In the genomic region with DNA sequence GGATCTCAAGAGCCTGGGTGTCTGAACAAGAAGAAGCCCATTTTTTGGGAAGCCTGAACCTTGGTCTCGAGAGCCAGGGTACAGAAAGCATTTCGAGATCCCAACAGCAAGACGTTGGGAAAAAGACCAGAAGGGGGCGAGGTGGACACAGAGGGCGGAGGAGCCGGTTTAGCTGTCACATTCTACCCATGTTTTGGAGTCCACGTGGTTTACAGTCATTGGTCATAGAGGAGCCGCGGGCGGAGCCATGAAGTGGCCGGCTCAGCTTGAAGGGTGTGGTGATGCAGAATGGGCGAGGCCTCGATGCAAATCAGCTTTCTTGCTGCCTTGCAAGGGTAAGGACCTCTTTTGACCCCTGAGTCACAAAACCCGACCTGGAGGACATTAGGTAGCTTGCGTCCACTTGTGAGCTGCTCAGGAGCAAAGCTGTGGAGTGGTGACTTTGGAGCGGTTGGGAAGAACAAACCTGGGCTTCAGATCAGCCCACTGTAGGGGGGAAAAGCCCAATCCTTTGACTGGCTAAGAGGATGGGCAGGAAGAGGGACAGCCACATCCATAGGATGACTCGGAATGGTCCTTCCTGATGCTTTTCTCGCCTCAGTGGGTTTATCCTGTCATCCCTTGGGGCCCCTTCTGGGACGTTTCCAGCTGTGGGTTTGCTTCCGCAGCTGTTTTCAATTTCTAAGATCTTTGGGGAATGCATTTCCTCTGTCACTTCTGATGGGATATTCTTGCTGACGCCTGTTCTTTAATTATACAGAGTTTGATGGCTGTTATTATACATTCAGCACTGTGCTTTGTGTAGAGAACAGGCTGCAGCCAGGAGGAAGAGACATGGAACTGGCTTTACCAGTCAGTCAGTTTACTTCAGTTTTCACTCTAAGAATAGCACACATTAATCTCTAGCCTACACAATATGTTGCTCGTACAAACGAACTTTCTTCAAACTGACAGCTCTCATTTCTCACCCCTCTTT, we compare ENCODE assay signal across 8 mouse cellular contexts. TPM values are rescaled to one million over a fixed set of nuclear protein-coding genes. Genes with fewer than 3 reads are reported as not detected.
DNase-seq lines count a peak whose midpoint lies in the region; ATAC-seq and TF ChIP-seq lines count a peak whose summit lies in the region.
"Had no signal": no experiment of that assay in that cellular context is flagged by ENCODE, and none has a peak within 500 bp of the region (broad histone marks: within the 10 kb centered on the region; RNA-seq: fewer than 3 reads in every experiment).

No protein-coding gene starts in this region.

- no peaks in the 10 kb centered on the region for H3K36me3 ChIP-seq in G1E (replicated peaks)
- no peaks in the 10 kb centered on the region for H3K36me3 ChIP-seq in forebrain, embryonic 15.5 days
- H3K36me3 ChIP-seq in hindbrain, embryonic 11.5 days (ENCODE audit: control insufficient read depth, insufficient read depth, low read length), result no peaks in the 10 kb centered on the region
- no peaks in the 10 kb centered on the region for H3K36me3 ChIP-seq in limb, embryonic 10.5 days
- H3K36me3 ChIP-seq in midbrain, embryonic 10.5 days, result no peaks in the 10 kb centered on the region
- H3K36me3 ChIP-seq in splenic B cell, adult 2 months (ENCODE audit: control insufficient read depth, insufficient read depth, low read length, poor library complexity, severe bottlenecking), result no peaks in the 10 kb centered on the region

- H3K4me1 ChIP-seq in G1E (ENCODE audit: insufficient read depth, low read depth, low read length), result peaks cover 5% of the 10 kb centered on the region
- H3K4me1 ChIP-seq in forebrain, embryonic 15.5 days, result peaks cover 16% of the 10 kb centered on the region
- no peaks in the 10 kb centered on the region for H3K4me1 ChIP-seq in hindbrain, embryonic 11.5 days (replicated peaks; ENCODE audit: control insufficient read depth, insufficient read depth, low read length)
- peaks cover 15% of the 10 kb centered on the region for H3K4me1 ChIP-seq in limb, embryonic 10.5 days
- H3K4me1 ChIP-seq in midbrain, embryonic 10.5 days, result peaks cover 24% of the 10 kb centered on the region

- 10% methylated on average over 23 of the region's 23 CpGs for WGBS in forebrain, embryonic 15.5 days
- 14% methylated on average over 23 of the region's 23 CpGs for WGBS in hindbrain, embryonic 11.5 days
- WGBS in limb, embryonic 10.5 days, result 10% methylated on average over 23 of the region's 23 CpGs
- 13% methylated on average over 23 of the region's 23 CpGs for WGBS in midbrain, embryonic 10.5 days

- H3K9me3 ChIP-seq in G1E (replicated peaks), result no peaks in the 10 kb centered on the region
- H3K9me3 ChIP-seq in forebrain, embryonic 15.5 days, result no peaks in the 10 kb centered on the region
- no peaks in the 10 kb centered on the region for H3K9me3 ChIP-seq in hindbrain, embryonic 11.5 days (ENCODE audit: control insufficient read depth, low read length)
- H3K9me3 ChIP-seq in limb, embryonic 10.5 days (replicated peaks), result no peaks in the 10 kb centered on the region
- no peaks in the 10 kb centered on the region for H3K9me3 ChIP-seq in midbrain, embryonic 10.5 days (replicated peaks)

- H3K9ac ChIP-seq in forebrain, embryonic 15.5 days (replicated peaks), result no peak overlapping the region
- no peak overlapping the region for H3K9ac ChIP-seq in hindbrain, embryonic 11.5 days (ENCODE audit: low read depth, low read length)

- no peak for TF ChIP-seq CTCF in G1E (IDR thresholded peaks at IDR 0.05; ENCODE audit: low read depth, low read length)

- peak; percentile 87 for ATAC-seq in G1E (ENCODE audit: extremely low read depth, insufficient number of reproducible peaks, low FRiP score, poor library complexity, severe bottlenecking)
- ATAC-seq in forebrain, embryonic 15.5 days (replicated peaks), result peak; percentile 47
- ATAC-seq in hindbrain, embryonic 11.5 days (ENCODE audit: low FRiP score), result peak; percentile 82

- peak overlapping the region; percentile 18; the same call in 1 of the 2 replicates for H3K4me2 ChIP-seq in forebrain, embryonic 15.5 days (replicated peaks)
- H3K4me2 ChIP-seq in hindbrain, embryonic 11.5 days (replicated peaks; ENCODE audit: low read depth, low read length), result no peak overlapping the region

- peak; percentile 7 for DNase-seq in G1E (ENCODE audit: low spot score)
- DNase-seq in adrenal gland, postnatal 10 days, result peak; percentile 78
- peak; percentile 52 for DNase-seq in hindbrain, embryonic 11.5 days (ENCODE audit: low spot score)
- peak; percentile 75 for DNase-seq in limb, embryonic 10.5 days (ENCODE audit: low spot score)
- peak; percentile 68 for DNase-seq in midbrain, embryonic 10.5 days (ENCODE audit: low spot score)
- DNase-seq in splenic B cell, adult 2 months (ENCODE audit: low read depth, low spot score), result peak; percentile 82

- H3K4me3 ChIP-seq in G1E (ENCODE audit: low read depth, low read length), result no peak overlapping the region
- H3K4me3 ChIP-seq in forebrain, embryonic 15.5 days, result no peak overlapping the region
- H3K4me3 ChIP-seq in hindbrain, embryonic 11.5 days (ENCODE audit: low read depth, low read length), result no peak overlapping the region
- peak overlapping the region; percentile 10; the same call in 1 of the 2 replicates for H3K4me3 ChIP-seq in limb, embryonic 10.5 days
- peak overlapping the region; percentile 31 for H3K4me3 ChIP-seq in midbrain, embryonic 10.5 days

- H3K27ac ChIP-seq in forebrain, embryonic 15.5 days (replicated peaks), result peak overlapping the region; percentile 58
- H3K27ac ChIP-seq in hindbrain, embryonic 11.5 days (ENCODE audit: low read depth, low read length), result no peak overlapping the region
- H3K27ac ChIP-seq in limb, embryonic 10.5 days, result no peak overlapping the region
- no peak overlapping the region for H3K27ac ChIP-seq in midbrain, embryonic 10.5 days (replicated peaks)
- H3K27ac ChIP-seq: macrophage had no signal

- peaks cover 24% of the 10 kb centered on the region for H3K27me3 ChIP-seq in G1E (ENCODE audit: insufficient read depth, low read length)
- H3K27me3 ChIP-seq in forebrain, embryonic 15.5 days, result peaks cover 12% of the 10 kb centered on the region; the same call in 1 of the 2 replicates
- no peaks in the 10 kb centered on the region for H3K27me3 ChIP-seq in hindbrain, embryonic 11.5 days (ENCODE audit: control insufficient read depth, insufficient read depth, low read length)
- no peaks in the 10 kb centered on the region for H3K27me3 ChIP-seq in limb, embryonic 10.5 days (ENCODE audit: low read depth, poor library complexity, severe bottlenecking)
- peaks cover 13% of the 10 kb centered on the region; the same call in 1 of the 2 replicates for H3K27me3 ChIP-seq in midbrain, embryonic 10.5 days (ENCODE audit: low read depth, poor library complexity, severe bottlenecking)
- H3K27me3 ChIP-seq in splenic B cell, adult 2 months (ENCODE audit: control insufficient read depth, insufficient read depth, low read length, poor library complexity, severe bottlenecking), result no peaks in the 10 kb centered on the region

RNA-seq across cellular contexts. Expression of gene Edaradd, which starts 22.1 kb away (rescaled TPM):
- 1.9 and 2.0 TPM in 2 replicates for total RNA-seq in G1E (2014; fragmentation: Nextera tagmentation)
- 0.66 and 0.70 TPM in 2 replicates for total RNA-seq in G1E (2017)
- 0.07 TPM in 2 replicates for polyA plus RNA-seq in G1E (2012)
- under 1 TPM; 0.21 to 0.36 TPM for total RNA-seq in adrenal gland, postnatal 10 days (2021)
- 1.6 and 2.1 TPM in 2 replicates for polyA plus RNA-seq in forebrain, embryonic 15.5 days (2015; fragmentation: Nextera tagmentation; extraction: Ambion mirVana)
- 0.82 and 0.91 TPM in 2 replicates for polyA plus RNA-seq in hindbrain, embryonic 11.5 days (2014; fragmentation: Nextera tagmentation; extraction: Ambion mirVana)
- 1.3 and 1.7 TPM in 2 replicates for polyA plus RNA-seq in limb, embryonic 10.5 days (2016; fragmentation: Nextera tagmentation; extraction: Ambion mirVana)
- 2.9 and 3.6 TPM in 2 replicates for polyA plus RNA-seq in midbrain, embryonic 10.5 days (2016; fragmentation: Nextera tagmentation; extraction: Ambion mirVana)

RNA-seq across cellular contexts. Expression of gene Ero1lb, which starts 23.4 kb away (rescaled TPM):
- total RNA-seq in G1E (2014; fragmentation: Nextera tagmentation) (6.4 and 8.0 TPM in 2 replicates), G1E (2017) (2.0 and 2.1 TPM in 2 replicates)
- polyA plus RNA-seq in G1E (2012), result 1.4 and 1.7 TPM in 2 replicates
- total RNA-seq in adrenal gland, postnatal 10 days (2021), result 10 to 100 TPM in 1 of 2 experiments, 1 to 10 TPM in 1; 9.3 to 11.9 TPM
- polyA plus RNA-seq in forebrain, embryonic 15.5 days (2015; fragmentation: Nextera tagmentation; extraction: Ambion mirVana), result 14.0 TPM in 2 replicates
- 13.5 and 13.9 TPM in 2 replicates for polyA plus RNA-seq in hindbrain, embryonic 11.5 days (2014; fragmentation: Nextera tagmentation; extraction: Ambion mirVana)
- 6.0 and 7.9 TPM in 2 replicates for polyA plus RNA-seq in limb, embryonic 10.5 days (2016; fragmentation: Nextera tagmentation; extraction: Ambion mirVana)
- 9.5 and 11.7 TPM in 2 replicates for polyA plus RNA-seq in midbrain, embryonic 10.5 days (2016; fragmentation: Nextera tagmentation; extraction: Ambion mirVana)

Comparison
In these comparisons a context has a peak if more than half of its experiments do, and no peak if none do; other contexts are left out.
1. DNase-seq: peak in every context shown above with its lines; median percentile 82 in splenic B cell, adult 2 months; 78 in adrenal gland, postnatal 10 days; 75 in limb, embryonic 10.5 days; 68 in midbrain, embryonic 10.5 days; 52 in hindbrain, embryonic 11.5 days; 7 in G1E.
2. H3K4me3 ChIP-seq: peak in limb, embryonic 10.5 days (single experiment) and midbrain, embryonic 10.5 days (single experiment); none in G1E (single experiment), forebrain, embryonic 15.5 days (single experiment) and hindbrain, embryonic 11.5 days (single experiment).
3. Peak in every context shown above with its lines, with median percentiles within 50 percentile points of each other: ATAC-seq.